Mouse (Mus musculus) lung, postnatal 0 days (tissue): ENCODE results near the gene Fgd4. TPM values are rescaled to one million over a fixed set of nuclear protein-coding genes. Genes with fewer than 3 reads are reported as not detected.

ENCODE experiments used
- ATAC-seq: fragments of 200-750 bp; cut with Nextera tagmentation; 2 replicates; pipeline ENCODE4 v1.8.0; 2017; ENCODE audit warnings: moderate library complexity
- DNase-seq: peaks from one replicate; pipeline ENCODE4 v3.0.0-alpha.2; 2016; ENCODE audit warnings: low spot score
- H3K27ac ChIP-seq: fragments of 300-500 bp; sonication (generic); 2 replicates; pipeline ENCODE4 v1.5.1; 2014; ENCODE audit warnings: antibody characterized with exemption, mild to moderate bottlenecking, low read length, mixed read lengths
- H3K27me3 ChIP-seq: fragments of 300-500 bp; sonication (generic); replicated peaks from 2 replicates; pipeline ENCODE4 v1.6.1; 2014; ENCODE audit warnings: low read length, mixed read lengths; ENCODE audit not compliant: insufficient read depth
- H3K36me3 ChIP-seq: fragments of 300-500 bp; sonication (generic); 2 replicates; pipeline ENCODE4 v1.6.1; 2014; ENCODE audit warnings: low read length, mixed read lengths; ENCODE audit not compliant: insufficient read depth
- H3K4me1 ChIP-seq: fragments of 300-500 bp; sonication (generic); 2 replicates; pipeline ENCODE4 v1.6.1; 2014; ENCODE audit warnings: antibody characterized with exemption, low read depth, low read length, mixed read lengths; ENCODE audit not compliant: insufficient read depth
- H3K4me2 ChIP-seq: fragments of 300-500 bp; sonication (generic); replicated peaks from 2 replicates; pipeline ENCODE4 v1.6.1; 2014; ENCODE audit warnings: low read depth, mild to moderate bottlenecking, low read length, moderate library complexity, mixed read lengths
- H3K4me3 ChIP-seq: fragments of 300-500 bp; sonication (generic); 2 replicates; pipeline ENCODE4 v1.5.1; 2014; ENCODE audit warnings: low read depth, low read length
- H3K9ac ChIP-seq: fragments of 300-500 bp; sonication (generic); replicated peaks from 2 replicates; pipeline ENCODE4 v1.6.1; 2014; ENCODE audit warnings: low read depth, mild to moderate bottlenecking
- H3K9me3 ChIP-seq: fragments of 300-500 bp; sonication (generic); 2 replicates; pipeline ENCODE4 v1.6.1; 2016; ENCODE audit warnings: low read length, mixed read lengths
- CTCF ChIP-seq: IDR thresholded peaks from 2 replicates; pipeline ENCODE4 v1.5.1; 2016; ENCODE audit warnings: antibody characterized with exemption, mild to moderate bottlenecking
- EP300 ChIP-seq: IDR thresholded peaks from 2 replicates; pipeline ENCODE4 v1.6.1; 2016; ENCODE audit warnings: antibody characterized with exemption, mild to moderate bottlenecking, control low read depth
- WGBS: fragments of 180-500 bp; shearing (Covaris S2); extraction: QIAGEN DNeasy Blood & Tissue Kit; methylation state at CpG from one replicate; pipeline ENCODE4 v1.1.7; 2014; 5-methylcytosine and 5-hydroxymethylcytosine counted together
- polyA plus RNA-seq: library from polyadenylated mRNA; unstranded; fragments of >200 nt; fragmentation: Nextera tagmentation; extraction: Ambion mirVana; gene quantifications from 2 replicates; pipeline ENCODE4 v1.2.1, GENCODE M21; 2015

The Fgd4 gene
- polyA plus RNA-seq: 4.0 and 4.6 TPM in 2 replicates

- Histone ChIP-seq H3K9ac (peak within 1 kb of the TSS; percentile 82), H3K36me3 (no peaks in the 10 kb centered on the region), H3K4me1 (no peaks in the 10 kb centered on the region), H3K27ac (peak within 1 kb of the TSS; percentile 82), H3K27me3 (no peaks in the 10 kb centered on the region), H3K9me3 (no peaks in the 10 kb centered on the region), H3K4me2 (peak within 1 kb of the TSS; percentile 88), H3K4me3 (peak within 1 kb of the TSS; percentile 62)
- WGBS: 45% methylated on average over 5 of the region's 5 CpGs
- TF ChIP-seq CTCF (no peak), EP300 (0 out of 2 replicates have a peak, but pooled peaks have one; percentile 1)
- ATAC-seq (no peak), DNase-seq (no peak)
Measured at GRCm38 (mm10) chr16:16600461-16600860, at the start of gene Fgd4. Gene Fgd4, minus strand, starts transcription at chr16:16600549.

- WGBS: 66% methylated on average over 1 of the region's 1 CpGs
- DNase-seq: no peak
- H3K4me1 ChIP-seq: no peaks in the 10 kb centered on the region
- no peak overlapping the region for H3K4me2 ChIP-seq
- H3K27ac ChIP-seq: no peak overlapping the region
- no peaks in the 10 kb centered on the region for H3K27me3 ChIP-seq
- no peak overlapping the region for H3K4me3 ChIP-seq
- no peak for TF ChIP-seq EP300
- TF ChIP-seq CTCF: no peak
- ATAC-seq: no peak
- no peaks in the 10 kb centered on the region for H3K9me3 ChIP-seq
- H3K36me3 ChIP-seq: no peaks in the 10 kb centered on the region
- H3K9ac ChIP-seq: no peak overlapping the region
Measured at GRCm38 (mm10) chr16:16645148-16645547, 44.8 kb upstream of the Fgd4 start.

GRCm38 (mm10) chr16:16633730-16634129, 33.4 kb upstream of the Fgd4 start:
- no peaks in the 10 kb centered on the region for H3K36me3 ChIP-seq
- no peak overlapping the region for H3K9ac ChIP-seq
- no peak overlapping the region for H3K4me3 ChIP-seq
- H3K4me1 ChIP-seq: no peaks in the 10 kb centered on the region
- DNase-seq: no peak
- TF ChIP-seq EP300 (no peak), CTCF (no peak)
- H3K9me3 ChIP-seq: no peaks in the 10 kb centered on the region; the same call in 1 of the 2 replicates
- no peaks in the 10 kb centered on the region for H3K27me3 ChIP-seq
- no peak overlapping the region for H3K4me2 ChIP-seq
- H3K27ac ChIP-seq: no peak overlapping the region
- no peak for ATAC-seq

GRCm38 (mm10) chr16:16599586-16600401, 555 bp downstream of the Fgd4 start:
- WGBS: under 1% methylated on average over 69 of the region's 77 CpGs
- H3K9me3 ChIP-seq: no peaks in the 10 kb centered on the region
- peak overlapping the region; percentile 82 for H3K27ac ChIP-seq
- H3K4me1 ChIP-seq: no peaks in the 10 kb centered on the region
- peak overlapping the region; percentile 82 for H3K9ac ChIP-seq
- H3K27me3 ChIP-seq: no peaks in the 10 kb centered on the region
- no peaks in the 10 kb centered on the region for H3K36me3 ChIP-seq
- ATAC-seq (peak; percentile 100), DNase-seq (peak; percentile 90)
- TF ChIP-seq CTCF: 0 out of 2 replicates have a peak, but pooled peaks have one; percentile 6
- no peak for TF ChIP-seq EP300
- H3K4me3 ChIP-seq: peak overlapping the region; percentile 62
- peak overlapping the region; percentile 88 for H3K4me2 ChIP-seq

GRCm38 (mm10) chr16:16596582-16596981, 3.8 kb downstream of the Fgd4 start:
- Histone ChIP-seq H3K4me3 (no peak overlapping the region), H3K27ac (no peak overlapping the region), H3K4me2 (no peak overlapping the region), H3K27me3 (no peaks in the 10 kb centered on the region), H3K36me3 (no peaks in the 10 kb centered on the region), H3K9me3 (no peaks in the 10 kb centered on the region), H3K9ac (no peak overlapping the region), H3K4me1 (no peaks in the 10 kb centered on the region)
- DNase-seq (no peak), ATAC-seq (no peak)
- no peak for TF ChIP-seq EP300
- peak; percentile 50 for TF ChIP-seq CTCF

- DNase-seq: no peak
- H3K36me3 ChIP-seq: no peaks in the 10 kb centered on the region
- H3K4me2 ChIP-seq: no peak overlapping the region
- no peak overlapping the region for H3K4me3 ChIP-seq
- no peak overlapping the region for H3K27ac ChIP-seq
- no peaks in the 10 kb centered on the region for H3K27me3 ChIP-seq
- no peaks in the 10 kb centered on the region for H3K9me3 ChIP-seq
- TF ChIP-seq EP300 (no peak), CTCF (no peak)
- no peaks in the 10 kb centered on the region for H3K4me1 ChIP-seq
- no peak overlapping the region for H3K9ac ChIP-seq
- no peak for ATAC-seq
Measured at GRCm38 (mm10) chr16:16592622-16593021, 7.7 kb downstream of the Fgd4 start.
